Mouse (Mus musculus) olfactory bulb, adult 2 months (tissue): ENCODE measurements around the gene Zfp729b.

Experiments used
- CTCF ChIP-seq: fragments of 200-500 bp; IDR thresholded peaks from 2 replicates; pipeline ENCODE4 v1.5.1; 2012; ENCODE audit warnings: low read depth, mild to moderate bottlenecking, low read length, moderate library complexity; ENCODE audit not compliant: insufficient read depth
- POLR2A ChIP-seq: fragments of 200-500 bp; IDR thresholded peaks from 2 replicates; pipeline ENCODE4 v1.6.1; 2012; ENCODE audit warnings: mild to moderate bottlenecking, low read depth, low read length, moderate library complexity; ENCODE audit not compliant: insufficient read depth

- TF ChIP-seq POLR2A (no peak), CTCF (no peak)
These were observed 601 bp upstream of the Zfp729b start for GRCm38 (mm10) chr13:67610108-67610507.
